Mouse (Mus musculus) ES-Bruce4 (cell line): ENCODE measurements around the gene Aoc2.

Source experiments
- CTCF ChIP-seq: IDR thresholded peaks from one replicate; pipeline ENCODE4 v1.8.1; 2011; ENCODE audit warnings: low read depth, low read length
- EP300 ChIP-seq: IDR thresholded peaks from 2 replicates; pipeline ENCODE4 v1.6.1; 2011; ENCODE audit warnings: low read depth, low read length; ENCODE audit not compliant: insufficient read depth
- POLR2A ChIP-seq: IDR thresholded peaks from one replicate; pipeline ENCODE4 v1.8.1; 2011; ENCODE audit warnings: low read length; ENCODE audit not compliant: insufficient read depth

DNA sequence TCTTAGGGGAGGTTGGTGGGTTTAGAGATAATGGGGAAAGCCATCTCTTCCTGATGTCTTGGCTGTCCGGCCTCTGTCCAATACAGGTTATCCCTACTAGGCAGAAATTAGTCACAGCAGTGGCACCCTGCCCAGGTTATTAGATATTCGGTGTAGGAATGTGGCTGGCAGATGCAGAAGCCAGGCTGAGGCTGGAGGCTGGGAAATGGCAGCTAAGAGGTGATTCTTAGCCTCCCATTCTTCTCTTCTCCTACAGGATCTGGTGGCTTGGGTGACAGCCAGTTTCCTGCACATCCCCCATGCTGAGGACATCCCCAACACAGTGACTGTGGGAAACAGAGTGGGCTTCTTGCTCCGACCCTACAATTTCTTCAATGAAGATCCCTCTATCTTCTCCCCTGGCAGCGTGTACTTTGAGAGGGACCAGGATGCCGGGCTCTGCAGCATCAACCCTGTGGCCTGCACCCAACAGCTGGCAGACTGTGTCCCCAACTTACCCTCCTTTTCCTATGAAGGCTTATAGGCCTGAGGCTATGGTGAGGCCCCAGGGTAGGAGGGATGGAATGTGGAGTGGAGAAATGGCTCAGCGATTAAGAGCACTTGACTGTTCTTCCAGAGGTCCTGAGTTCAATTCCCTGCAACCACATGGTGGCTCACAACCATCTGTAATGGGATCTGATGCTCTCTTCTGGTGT is 4.2 kb downstream of the Aoc2 start:
- TF ChIP-seq EP300 (no peak), POLR2A (no peak), CTCF (no peak)
